Mouse (Mus musculus) neural tube, embryonic 10.5 days (tissue): ENCODE results near the gene Hist1h2an.

ENCODE experiments used
- DNase-seq: peaks from one replicate; pipeline ENCODE4 v3.0.0-alpha.2; 2017; ENCODE audit warnings: low spot score; ENCODE audit errors: extremely low spot score

Gene Hist1h2an

DNA sequence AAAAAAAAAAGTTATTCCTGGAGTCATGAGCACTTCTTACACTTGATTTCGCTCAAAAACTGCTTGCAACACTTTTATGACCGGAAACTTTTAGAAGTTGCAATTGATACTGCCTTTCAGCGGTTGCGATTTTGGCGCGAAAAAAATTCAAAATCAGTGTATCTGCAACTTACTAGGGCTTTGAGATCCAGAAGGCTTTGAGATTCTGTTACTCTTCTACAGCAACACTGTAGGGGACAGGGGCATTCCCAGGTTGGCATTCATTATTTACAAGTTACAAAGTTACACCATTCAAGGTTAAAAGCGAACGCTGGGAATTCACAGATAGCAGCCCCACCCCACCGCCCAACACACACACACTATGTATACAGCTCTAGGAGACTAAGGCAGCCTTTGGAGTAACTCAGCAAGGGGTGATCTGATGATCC lies 3.3 kb downstream of the Hist1h2an start:
- peak; percentile 65 for DNase-seq

DNA sequence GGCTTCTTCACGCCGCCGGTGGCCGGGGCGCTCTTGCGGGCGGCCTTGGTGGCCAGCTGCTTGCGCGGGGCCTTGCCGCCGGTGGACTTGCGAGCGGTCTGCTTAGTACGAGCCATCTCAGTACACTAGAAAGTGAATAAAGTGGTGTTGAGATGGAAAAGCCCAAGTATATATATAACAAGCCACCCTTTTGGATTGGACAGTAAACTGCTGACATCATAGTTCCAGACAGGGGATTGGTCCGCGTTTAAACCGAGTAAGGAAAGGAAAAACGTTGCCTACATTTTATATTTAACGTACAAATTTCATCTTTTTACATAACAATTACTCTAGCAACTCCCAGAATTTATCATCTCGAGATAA lies 3.8 kb downstream of the Hist1h2an start, which contains the start of gene Hist1h3i:
Gene Hist1h3i (minus strand): TSS at position 116 of the 363 bp plus-strand sequence.
- no peak for DNase-seq

DNA sequence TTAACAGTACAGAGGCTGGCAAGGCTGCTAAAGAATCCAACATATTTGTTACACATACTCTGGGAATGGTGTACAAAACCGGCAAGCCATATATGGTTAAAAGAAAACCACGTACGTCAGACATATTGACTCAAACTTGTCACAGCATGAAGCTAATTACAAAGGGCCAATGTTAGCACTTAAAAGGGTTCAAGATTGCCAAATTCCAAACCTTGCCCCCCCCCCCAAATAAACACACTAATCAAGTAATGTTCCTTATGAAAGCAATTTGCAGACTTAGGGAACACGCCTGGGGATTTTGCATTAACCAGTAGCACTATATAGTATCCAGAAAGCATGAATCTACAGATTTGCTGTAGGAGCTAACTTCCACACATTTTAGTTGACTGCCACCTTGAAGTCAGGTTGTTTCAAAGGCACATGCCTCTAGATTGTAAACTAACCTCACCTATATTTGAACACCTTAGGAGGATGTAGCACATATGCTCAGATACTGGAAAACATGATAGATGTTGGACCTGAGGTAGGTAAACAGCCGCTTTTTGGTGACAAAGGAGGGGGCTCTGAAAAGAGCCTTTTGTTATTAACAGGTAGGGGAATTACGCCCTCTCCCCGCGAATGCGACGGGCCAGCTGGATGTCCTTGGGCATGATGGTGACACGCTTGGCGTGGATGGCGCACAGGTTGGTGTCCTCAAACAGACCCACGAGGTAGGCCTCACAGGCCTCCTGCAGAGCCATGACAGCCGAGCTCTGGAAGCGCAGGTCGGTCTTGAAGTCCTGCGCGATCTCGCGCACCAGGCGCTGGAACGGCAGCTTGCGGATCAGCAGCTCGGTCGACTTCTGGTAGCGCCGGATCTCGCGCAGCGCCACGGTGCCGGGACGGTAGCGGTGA lies 4.4 kb downstream of the Hist1h2an start:
- DNase-seq = peak; percentile 47

DNA sequence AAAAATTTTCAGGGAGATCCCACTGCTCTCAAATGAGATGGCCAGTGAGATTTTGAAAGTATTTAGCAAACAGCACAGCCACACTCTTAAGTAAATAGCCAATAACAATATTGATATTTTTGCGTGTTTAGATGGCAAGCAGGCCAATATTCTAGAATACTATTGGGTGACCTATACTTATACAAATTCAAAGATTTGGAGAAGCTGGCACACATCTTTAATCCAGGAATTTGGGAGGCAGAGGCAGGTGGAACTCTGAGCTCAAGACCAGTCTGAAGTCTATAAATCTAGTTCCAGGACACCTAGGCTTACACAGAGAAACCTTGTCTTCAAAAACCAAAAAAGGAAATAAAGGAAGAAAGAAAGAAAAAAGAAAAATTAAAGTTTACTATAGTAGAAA lies 5.4 kb downstream of the Hist1h2an start:
- DNase-seq = no peak

DNA sequence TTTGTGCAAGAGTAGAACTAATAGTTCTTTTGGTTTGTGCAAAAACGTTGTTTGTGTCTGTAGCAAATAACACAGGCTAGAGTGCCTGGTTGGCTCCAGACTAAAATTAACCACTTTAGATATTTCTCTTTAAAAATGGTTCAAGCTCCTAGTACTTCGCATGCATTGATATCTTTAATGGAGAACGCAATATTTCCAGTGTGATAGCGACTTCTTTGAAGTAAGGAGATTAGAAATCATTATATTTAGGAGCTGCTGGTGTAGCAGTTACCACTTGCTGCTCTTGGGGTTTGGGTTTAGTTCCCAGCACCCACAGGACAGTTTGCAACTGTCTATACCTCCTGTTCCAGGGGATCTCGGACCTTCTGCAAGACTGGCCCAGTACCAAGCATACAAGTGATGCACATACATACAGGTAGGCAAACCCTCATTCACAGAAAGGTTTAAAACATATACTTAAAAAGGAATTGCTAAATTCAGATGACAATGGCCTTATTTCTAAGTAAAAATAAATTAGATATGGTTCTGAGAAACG lies 5.9 kb downstream of the Hist1h2an start:
- DNase-seq = no peak

DNA sequence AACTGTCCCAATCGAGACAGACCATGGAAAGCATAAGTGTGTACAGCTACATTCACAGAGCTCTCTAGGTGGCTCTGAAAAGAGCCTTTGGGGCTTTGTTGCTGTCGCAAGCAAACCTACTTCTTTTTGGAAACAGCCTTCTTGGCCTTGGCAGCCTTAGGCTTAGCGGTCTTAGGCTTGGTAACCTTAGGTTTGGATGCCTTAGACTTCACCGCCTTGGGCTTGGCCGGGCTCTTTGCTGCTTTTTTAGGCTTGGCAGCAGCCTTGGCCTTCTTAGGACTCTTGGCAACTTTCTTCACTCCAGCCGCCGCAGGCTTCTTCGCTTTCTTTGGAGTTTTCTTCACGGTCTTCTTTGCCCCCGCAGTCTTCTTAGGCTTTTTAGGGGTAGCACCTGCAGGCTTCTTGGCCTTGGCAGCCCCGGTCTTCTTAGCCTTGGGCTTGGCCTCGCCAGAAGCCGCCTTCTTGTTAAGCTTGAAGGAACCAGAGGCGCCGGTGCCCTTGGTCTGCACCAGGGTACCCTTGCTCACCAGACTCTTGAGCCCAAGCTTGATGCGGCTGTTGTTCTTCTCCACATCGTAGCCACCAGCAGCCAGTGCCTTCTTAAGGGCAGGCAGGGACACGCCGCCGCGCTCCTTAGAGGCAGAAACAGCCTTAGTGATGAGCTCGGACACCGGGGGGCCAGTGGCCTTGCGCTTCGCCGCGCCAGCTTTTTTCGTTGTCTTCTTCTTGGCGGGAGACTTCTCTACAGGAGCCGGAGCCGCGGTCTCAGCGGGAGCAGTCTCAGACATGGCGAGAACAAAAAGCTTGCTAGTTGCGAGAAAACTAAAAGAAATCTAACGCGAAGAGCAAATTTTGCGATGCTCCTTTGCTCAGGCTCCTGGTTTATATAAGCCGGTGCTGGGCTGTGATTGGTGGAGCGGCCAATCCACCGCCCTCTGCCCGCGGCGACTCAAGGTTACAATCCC lies 7.0 kb downstream of the Hist1h2an start, which contains the start of gene Hist1h1b:
Gene Hist1h1b (minus strand): TSS at position 859 of the 965 bp plus-strand sequence.
- DNase-seq = peak; percentile 85

DNA sequence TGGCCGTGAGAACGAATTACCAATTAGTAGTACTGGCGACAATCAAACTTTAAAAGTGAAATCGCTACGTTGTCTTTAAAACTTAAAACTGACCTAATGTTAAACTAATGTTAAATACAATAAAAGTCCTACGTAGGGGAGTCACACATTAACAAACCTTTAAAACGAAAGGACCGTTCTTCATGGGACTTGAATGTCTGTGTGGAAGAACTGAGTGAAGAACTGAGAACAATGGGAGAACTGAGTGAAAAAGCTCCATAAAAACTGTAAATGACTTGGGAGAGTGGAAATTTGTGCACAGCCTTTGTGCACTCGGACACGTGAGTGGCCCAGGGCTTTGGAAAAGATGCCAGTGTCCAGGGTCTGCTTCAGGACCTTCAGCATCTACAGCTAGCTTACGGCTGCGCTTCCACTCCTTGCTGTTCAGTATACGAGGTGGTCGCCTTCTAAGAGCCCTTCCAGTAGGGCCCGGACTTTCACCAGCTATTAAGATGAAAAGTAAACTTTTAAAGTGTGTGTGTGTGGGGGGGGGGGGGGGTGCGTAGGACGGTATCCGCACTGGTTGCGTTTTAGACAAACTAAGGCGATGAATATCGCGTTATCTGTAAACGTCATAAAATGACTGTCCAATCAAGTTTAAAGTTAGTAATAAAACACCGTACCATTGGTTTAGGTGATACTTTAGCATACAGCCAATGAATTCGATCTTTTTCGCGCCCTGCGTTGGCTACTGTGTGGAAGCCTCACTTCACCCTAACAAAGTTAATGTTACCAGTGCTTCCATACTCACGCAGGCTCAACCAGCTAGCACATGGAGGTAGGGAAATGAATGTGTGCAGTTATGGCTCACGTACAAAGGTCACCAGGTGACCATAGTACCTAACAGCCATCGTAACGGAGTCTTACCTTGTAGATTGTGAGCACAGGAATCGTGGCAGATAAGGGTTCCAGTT lies 7.9 kb downstream of the Hist1h2an start:
- peak; percentile 79 for DNase-seq

DNA sequence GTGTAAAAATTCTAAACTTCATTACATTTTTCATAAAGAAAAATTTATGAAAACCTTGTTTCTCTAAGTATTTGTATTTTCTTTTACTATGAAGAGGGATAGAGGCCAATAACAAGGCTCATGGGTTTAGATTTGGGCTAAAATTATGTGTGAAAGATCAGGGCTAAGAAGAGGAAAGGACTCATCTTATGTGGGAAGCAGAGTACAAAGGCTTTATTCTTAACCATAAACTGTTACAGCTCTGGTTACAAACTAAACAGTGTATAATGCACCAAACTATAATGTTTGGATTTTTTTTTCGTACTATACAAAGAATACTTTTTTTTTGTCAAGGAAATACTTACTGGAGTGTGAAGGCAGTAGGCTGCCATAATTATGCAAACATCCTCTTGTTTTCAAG lies 31.3 kb downstream of the Hist1h2an start:
- no peak for DNase-seq

DNA sequence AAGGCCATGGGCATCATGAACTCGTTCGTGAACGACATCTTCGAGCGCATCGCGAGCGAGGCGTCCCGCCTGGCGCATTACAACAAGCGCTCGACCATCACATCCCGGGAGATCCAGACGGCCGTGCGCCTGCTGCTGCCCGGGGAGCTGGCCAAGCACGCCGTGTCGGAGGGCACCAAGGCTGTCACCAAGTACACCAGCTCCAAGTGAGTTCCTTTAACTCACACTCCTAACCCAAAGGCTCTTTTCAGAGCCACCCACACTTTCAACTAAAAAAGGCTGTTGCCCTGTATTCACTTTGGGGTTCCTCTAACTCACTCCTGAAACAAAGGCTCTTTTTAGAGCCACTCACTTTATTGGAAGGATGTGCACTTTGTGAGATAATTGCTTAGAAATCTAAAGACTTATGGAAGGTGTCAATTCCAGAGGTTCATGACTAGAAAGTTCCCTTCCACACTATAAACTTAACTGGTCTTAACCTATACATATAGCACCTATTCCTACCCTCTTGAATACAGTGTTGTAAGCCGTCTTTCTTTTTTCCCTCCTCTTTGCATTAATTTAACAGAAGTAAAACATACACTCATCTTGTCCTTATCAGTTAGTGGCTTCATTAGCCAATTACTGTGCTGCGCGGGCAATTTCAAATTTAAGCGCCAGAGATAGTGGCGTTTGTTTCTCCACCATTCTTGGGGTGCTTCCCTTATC lies 32.6 kb downstream of the Hist1h2an start:
- peak; percentile 33 for DNase-seq

DNA sequence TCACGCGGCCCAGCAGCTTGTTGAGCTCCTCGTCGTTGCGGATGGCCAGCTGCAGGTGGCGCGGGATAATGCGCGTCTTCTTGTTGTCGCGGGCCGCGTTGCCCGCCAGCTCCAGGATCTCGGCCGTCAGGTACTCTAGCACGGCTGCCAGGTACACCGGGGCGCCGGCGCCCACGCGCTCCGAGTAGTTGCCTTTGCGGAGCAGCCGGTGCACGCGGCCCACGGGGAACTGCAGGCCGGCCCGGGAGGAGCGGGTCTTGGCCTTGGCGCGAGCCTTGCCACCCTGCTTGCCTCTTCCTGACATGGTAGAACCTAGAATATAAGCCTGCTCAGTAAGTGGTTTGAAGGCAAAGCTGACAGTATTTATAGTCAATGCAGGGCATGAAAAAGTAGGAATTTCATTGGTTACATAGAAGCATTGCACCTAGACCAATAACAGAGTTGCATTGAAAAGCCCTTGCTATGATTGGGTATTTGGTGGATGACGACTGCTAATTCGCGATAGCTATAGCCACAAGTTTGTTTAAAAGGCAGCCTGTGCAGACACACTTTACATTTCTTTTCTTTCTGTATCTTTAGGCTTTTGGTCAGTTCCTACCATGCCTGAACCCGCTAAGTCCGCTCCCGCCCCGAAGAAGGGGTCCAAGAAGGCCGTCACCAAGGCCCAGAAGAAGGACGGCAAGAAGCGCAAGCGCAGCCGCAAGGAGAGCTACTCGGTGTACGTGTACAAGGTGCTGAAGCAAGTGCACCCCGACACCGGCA lies 33.3 kb downstream of the Hist1h2an start, which contains the start of the genes Hist1h2ak and Hist1h2bn:
Gene Hist1h2ak (minus strand): TSS at position 304 of the 762 bp plus-strand sequence.
Gene Hist1h2bn (plus strand): TSS at position 600 of the 762 bp plus-strand sequence.
- peak; percentile 82 for DNase-seq

DNA sequence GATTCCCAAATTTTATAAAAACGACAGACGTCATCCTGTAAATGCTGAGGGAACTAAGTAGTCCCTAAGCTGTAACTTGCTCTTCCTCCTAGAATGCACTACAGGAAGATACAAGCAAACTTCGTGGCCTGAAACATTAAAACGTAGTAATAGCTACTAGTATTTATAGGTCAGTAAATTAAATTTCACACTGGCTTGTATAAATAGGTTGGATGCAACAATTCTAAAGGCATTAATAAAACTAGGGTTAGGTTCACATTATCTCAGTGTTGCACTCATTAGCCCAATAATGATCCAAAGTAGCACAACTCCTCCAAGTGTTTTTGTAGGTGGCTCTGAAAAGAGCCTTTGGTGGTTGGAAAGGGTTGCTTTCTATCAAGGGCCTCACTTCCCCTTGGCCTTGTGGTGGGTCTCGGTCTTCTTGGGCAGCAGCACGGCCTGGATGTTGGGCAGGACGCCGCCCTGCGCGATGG lies 33.9 kb downstream of the Hist1h2an start:
- peak; percentile 45 for DNase-seq

DNA sequence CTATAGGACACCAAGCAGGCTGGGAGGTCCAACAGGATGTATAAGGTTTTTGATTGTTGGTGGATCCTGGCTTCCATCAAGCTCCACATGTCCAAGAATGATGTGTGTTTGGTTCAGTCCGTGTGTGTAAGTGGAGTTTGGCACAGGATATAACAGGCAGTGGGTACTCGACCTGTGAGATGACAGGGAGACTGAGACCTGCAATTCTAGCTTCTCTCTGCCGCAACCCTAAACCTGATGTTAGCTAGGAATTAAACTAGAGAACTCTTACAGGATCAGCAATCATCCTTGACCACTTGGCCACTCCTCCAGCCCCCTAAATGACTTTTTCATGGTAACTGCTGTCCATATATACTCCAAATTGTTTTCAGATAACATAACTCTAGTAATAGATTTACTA lies 34.7 kb downstream of the Hist1h2an start:
- DNase-seq = peak; percentile 43

DNA sequence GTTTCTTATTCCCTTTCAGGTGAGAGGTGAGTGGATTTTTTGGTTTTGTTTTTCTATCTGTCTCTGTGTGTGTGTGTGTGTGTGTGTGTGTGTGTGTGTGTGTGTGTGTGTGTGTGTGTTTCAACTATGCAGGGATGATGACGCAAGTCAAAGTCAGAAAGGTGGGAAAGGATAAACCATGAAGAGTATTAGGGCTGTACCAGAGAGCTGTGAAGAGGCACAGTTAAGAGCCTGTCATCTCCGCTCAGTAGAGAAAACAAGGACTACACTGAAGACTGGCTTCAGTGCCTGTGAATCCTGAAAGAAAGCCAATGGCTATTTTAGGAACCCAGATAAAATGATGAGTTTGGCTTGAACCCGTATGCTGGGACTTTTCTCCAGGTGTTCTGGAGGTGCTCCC lies 35.2 kb downstream of the Hist1h2an start:
- DNase-seq = peak; percentile 36

DNA sequence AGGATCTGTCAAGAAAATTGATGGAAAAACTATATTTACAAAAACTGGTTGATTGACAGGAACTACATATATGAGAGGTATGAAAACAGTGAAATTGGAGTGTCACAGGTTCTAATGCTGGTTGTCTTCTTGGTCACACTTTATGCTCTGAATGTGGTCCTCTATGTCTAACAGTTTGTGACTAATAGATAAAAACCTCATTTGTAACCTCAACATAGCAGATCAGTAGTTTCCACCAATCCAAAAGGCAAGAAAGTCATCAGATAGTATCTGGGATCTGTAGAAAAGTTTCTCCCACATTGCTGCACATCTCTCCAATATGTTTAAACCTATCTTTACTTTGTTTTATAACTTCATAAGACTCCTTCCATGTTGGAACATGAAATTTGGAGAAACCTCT lies 35.6 kb downstream of the Hist1h2an start:
- no peak for DNase-seq

DNA sequence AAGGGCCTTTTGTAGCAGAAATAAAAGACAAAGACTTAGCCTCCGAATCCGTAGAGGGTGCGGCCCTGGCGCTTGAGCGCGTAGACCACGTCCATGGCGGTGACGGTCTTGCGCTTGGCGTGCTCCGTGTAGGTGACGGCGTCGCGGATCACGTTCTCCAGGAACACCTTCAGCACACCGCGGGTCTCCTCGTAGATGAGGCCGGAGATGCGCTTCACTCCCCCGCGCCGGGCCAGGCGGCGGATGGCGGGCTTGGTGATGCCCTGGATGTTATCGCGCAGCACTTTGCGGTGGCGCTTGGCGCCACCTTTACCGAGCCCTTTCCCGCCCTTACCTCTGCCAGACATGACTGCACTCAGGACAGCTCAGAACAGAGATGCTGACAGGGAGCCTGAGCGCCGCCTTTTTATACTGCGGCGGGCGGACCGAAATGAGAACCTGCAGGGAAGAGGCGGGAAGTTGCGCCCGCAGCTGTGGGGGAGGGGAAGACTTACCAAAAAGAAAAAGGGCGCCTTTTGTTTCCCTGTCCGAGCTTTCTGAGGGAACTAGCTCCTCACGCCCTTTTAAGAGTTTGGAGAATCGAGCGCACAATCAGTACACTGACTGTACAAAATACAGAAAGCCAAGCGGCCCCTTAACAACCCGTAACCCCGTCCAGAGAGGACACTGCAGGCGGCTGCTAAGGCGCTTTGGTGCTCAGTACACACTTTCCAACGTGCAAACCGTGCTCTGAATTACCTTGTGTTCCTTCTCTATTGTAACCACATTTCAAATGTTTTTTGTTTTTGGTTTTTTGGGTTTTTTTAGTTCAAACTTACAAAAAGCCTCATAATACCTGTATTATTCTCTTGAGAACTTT lies 36.6 kb downstream of the Hist1h2an start, which contains the start of gene Hist1h4k:
Gene Hist1h4k (minus strand): TSS at position 347 of the 859 bp plus-strand sequence.
- peak; percentile 98 for DNase-seq

DNA sequence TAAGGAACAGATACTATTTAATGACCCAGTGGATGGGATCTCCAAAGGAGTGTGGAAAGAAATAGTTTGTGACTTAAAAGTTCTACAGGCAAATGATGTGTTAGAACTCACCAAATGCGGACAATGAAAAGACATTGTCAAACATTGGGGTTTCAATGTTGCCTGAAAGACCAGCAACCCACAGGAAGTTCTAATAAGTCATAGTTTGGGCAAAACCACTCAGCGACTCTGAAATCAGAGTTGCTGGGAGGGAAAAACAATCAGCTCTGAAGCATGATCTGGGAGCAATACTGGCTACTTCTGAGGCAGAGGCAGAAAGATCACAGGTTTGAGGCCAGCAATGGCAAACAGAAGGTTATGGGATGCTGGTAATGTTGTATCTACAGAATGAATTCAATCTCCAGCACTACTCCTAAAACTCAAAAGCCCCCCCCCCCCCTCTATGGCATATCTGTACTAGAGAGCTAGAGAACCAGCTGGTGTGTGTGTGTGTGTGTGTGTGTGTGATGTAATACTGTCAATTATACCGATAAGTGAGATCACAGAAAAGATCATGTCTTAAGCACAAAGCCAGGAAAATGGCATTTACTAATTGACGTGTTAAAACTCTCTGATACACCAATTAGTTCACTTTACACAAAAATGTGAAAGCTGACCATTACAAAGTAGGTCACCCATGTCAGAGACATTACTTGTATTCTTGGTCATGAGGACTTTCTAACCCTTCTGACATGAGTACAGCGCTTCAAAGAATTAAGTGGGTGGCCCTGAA lies 37.4 kb downstream of the Hist1h2an start:
- peak; percentile 61 for DNase-seq

DNA sequence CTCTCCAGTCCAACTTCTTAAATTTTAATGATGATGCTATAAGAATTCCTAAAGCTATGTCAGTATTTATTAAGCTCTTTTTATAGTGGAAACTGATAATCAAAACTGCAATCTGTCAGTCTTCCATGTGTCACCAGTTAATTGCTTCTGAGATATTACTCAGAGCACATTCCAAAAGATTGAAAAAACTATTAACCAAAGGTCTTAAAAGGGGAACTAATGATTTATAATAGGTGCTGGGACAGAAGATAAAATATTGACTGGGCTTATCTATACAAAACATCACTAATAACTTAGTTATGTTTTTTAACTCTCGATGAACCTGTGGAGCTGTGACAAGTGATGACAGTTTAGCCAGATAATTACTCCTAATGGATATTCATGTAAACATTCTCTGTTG lies 42.0 kb downstream of the Hist1h2an start:
- DNase-seq = no peak
